Mouse (Mus musculus): ENCODE measurements around the gene Nr3c2.

Gene Nr3c2

GRCm38 (mm10) chr8:76899411-76900154 is at the start of gene Nr3c2:
Nr3c2 (plus strand) TSS chr8:76899442.
- peak; percentile 21 for DNase-seq (ENCODE audit: low read depth, low spot score)

DNA sequence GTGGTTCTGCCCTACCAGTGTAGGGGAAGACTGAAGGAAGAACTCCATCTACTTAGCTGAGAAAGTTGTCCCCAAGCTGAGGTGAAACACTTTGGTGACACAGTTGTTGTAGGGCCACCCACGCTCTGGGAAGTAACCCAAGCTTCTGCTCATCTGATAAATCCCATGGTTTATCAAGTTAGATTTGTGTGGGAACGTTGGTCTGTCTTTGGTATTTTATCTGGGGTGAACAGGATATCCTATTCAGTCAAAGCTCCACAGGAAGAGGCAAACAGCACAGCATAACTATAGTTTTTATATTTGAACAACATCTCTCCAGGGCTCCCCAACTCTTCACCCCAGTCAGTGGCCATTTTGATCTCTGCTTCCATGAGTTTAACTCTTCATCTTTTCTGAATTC is 40.7 kb upstream of the Nr3c2 start:
- no peak for DNase-seq (ENCODE audit: low read depth, low spot score)

- DNase-seq (ENCODE audit: low read depth, low spot score) = peak; percentile 8
These were observed 39.5 kb upstream of the Nr3c2 start for GRCm38 (mm10) chr8:76859709-76860108.

DNA sequence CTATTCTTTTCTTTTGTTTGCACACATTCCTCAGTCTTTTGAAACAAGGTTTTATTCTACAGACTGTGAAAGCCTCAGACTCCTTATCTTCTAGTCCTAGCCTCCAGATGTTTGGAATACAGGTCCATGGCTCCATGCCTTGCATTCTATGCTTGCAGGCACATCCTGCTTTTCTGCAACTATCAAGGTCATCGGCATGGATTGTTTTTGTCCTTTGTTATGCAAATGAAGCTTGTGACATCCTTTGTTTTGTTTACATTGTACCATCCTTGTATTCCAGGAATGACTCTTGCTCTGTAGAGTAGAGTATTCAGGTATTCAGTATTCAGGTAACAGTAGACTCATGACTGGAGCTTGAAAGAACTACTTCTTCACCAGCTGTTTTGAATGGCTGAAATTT is 36.2 kb upstream of the Nr3c2 start:
- DNase-seq (ENCODE audit: low read depth, low spot score) = peak; percentile 71

GRCm38 (mm10) chr8:76876809-76877208 is 22.4 kb upstream of the Nr3c2 start:
- DNase-seq (ENCODE audit: low read depth, low spot score) = no peak

GRCm38 (mm10) chr8:76897050-76897449 is 2.2 kb upstream of the Nr3c2 start:
- no peak for DNase-seq (ENCODE audit: low read depth, low spot score)

DNA sequence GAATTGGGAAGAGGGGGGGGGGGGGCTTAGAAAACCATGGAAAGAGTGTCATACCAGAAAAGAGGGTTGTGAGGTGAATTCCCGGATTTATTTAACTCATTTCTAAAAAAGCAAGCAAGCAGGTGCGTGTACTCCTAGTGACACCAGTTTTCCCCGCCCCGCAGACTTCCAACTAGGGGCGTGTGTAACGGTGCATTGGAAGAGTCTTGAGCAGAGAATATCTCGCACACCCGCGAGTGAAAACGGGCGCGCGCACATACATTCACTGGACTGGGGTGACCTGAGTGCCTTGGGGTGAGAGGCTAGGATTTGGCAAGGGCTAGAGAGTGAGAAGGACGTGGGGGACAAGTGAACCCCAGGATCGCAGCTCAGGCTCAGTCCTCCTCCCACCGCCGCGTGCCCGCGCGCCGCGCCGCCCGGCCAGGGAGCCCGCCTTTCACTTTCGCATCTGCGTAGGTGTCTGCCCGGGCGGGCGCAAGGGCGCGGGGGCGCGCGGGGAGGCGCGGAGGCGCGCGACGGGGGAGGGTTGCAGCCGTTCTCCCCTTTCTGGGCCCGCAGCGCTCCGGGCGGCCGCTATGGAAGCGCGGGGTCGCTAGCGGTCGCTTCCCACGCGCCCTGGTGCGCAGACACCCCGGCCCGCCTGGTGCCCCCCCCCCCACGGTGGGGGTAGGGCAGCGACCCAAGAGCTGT is 376 bp upstream of the Nr3c2 start:
- peak; percentile 55 for DNase-seq (ENCODE audit: low read depth, low spot score)

GRCm38 (mm10) chr8:76900155-76901141 is 1.2 kb downstream of the Nr3c2 start:
- peak; percentile 32 for DNase-seq (ENCODE audit: low read depth, low spot score)

DNA sequence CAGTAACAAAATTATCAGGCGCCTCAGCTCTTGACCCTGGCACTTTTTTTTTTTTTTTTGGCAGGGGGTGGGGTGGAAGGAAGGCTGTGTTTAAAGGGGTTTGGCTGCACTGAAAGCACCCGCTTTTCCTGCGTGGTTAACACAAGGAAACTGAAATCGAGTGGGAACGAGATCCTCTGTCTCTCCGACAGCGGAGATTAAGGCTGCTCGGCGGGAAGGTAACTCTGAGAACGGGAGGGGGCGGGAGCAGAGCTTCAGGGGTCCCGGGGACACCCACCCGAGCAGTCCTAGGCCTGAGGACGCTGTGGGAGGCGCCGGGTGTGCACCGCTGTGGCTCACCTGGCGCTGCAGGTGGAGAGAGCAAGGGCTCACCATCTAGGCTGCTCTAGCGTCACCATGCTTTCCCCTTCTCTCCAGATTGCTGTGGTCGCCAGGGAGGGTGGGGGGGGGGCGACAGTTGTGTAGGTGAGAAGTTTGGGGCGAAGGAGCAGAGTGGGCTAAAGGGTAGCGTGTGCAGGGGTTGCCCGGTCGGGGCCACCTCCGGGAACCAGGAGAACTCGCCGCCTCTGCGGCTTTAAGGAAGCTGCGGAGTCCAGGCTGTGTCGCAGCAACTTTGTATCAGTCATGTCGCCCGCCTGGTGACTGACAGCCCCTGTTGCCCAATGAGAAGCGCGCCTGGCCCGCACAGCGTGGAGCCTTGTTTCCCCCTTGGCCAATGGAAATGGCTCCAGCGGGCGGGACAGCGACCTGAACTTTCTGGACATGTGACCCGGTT is 2.4 kb downstream of the Nr3c2 start:
- DNase-seq (ENCODE audit: low read depth, low spot score) = peak; percentile 99

DNA sequence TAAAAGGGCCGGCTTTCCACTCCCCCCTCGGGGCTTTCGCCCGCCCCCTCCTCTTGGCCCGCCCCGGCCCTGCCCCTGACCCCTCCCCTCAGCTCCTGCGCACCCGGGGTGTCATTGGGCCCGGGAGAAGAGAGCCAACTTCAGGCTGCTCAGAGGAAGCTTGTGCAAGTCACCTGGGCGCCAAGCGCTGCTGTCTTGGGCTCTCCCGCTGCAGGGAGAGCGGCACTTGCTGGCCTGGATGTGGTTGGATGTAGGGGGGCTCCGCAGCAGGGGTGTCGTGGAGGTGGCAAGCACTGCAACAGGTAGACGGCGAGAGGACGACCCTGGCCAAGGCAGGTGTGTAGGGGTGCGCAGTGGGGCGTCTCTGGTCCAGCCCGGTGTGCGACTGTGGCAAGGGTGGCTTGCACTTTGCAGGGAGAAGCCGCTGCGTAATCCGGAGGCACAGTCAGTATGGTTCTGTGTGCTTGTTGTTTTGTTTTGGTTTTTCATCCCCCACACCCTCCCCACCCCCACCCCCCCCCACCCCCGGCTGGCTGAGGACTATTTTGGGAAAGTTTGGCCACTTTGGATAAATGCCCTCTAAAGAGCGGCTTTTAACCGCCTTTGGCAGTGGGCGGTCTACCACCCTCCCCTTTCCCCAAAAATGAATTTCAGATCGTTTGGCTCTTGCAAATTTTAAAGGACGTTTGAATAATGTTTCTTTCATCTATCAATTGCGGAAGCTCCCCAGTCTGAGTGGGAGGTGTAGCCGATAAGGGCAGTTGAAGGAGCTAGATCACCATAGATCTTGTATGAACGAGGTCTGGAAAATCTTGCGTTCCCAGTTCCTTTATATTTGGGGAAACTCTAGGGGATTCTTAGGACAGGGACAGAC is 3.2 kb downstream of the Nr3c2 start:
- no peak for DNase-seq (ENCODE audit: low read depth, low spot score)

GRCm38 (mm10) chr8:76911206-76911605 is 12.0 kb downstream of the Nr3c2 start:
- DNase-seq (ENCODE audit: low read depth, low spot score) = no peak

DNA sequence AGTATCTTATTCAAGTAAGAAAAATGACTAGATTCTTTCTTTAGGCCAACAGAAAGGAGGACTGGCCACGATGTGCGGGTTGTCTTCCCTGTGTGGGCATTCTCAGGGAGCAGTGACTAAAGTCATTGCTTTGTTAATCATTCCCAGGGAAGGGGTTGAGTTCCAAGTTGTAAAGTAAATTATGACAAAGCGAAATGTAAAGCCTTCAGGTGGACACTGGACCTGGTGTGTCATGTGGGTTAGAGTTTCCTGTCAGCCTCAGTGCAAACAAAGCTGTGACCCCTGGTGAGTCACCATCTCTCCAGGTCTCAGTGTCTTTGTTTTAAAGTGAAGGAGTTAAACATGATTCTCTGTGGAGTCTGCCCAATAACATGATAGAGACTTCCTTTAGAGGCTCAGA is 13.4 kb downstream of the Nr3c2 start:
- DNase-seq (ENCODE audit: low read depth, low spot score) = no peak

DNA sequence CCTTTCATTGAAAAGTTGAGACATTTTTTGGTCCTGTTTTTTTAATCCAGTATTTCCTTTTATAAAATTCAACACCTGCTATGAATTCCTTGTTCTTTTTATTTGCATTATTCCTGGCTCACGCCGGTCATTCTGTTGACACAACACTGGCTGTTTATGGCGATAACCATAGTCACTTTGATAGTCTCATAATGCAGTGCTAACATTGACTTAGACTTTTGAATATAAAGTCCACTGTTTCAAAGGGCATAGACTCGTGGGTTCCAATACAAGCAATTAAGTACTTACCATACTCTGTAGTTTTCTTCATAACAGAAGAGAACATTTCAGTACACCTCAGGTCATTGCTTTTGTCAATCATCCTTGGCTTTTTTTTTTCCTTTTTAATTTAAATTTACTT is 14.0 kb downstream of the Nr3c2 start:
- no peak for DNase-seq (ENCODE audit: low read depth, low spot score)

GRCm38 (mm10) chr8:76915260-76915659 is 16.0 kb downstream of the Nr3c2 start:
- DNase-seq (ENCODE audit: low read depth, low spot score) = no peak

DNA sequence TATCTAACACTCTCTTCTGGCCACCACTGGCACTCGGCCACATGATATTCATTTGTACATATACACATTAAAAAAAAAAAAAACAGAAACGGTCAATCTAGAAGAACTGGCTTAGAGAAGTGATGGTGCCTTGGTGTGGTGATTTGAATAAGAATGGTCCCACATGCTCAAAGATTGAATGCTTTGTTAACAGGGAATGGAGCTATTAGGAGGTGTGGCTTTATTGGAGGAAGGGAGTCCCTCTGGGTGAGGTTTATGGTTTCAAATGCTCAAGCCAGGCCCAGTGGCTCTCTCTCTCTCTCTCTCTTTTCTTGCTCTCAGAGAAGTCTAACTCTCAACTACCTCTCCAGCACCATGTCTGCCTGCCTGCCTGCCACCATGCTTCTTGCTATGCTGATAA is 20.3 kb downstream of the Nr3c2 start:
- peak; percentile 58 for DNase-seq (ENCODE audit: low read depth, low spot score)

DNA sequence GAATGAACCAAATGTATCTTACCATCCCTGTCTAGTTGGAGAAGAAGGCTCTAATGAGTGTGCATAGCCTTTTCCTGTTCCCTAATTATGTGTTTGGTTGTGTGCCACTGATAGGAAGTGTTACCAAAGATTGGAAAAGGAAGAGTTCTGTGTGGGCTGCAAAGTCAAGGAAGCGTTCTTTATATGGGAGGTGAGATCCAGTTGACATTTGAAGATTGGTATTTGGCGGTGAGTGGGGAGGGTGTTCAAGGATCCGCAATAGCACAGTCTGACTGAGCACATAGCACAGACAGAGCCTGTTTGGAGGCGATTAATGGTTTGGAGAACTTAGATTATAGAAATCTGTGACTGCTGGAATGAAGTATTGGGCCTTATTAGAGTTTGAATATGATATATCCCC is 24.9 kb downstream of the Nr3c2 start:
- no peak for DNase-seq (ENCODE audit: low read depth, low spot score)

DNA sequence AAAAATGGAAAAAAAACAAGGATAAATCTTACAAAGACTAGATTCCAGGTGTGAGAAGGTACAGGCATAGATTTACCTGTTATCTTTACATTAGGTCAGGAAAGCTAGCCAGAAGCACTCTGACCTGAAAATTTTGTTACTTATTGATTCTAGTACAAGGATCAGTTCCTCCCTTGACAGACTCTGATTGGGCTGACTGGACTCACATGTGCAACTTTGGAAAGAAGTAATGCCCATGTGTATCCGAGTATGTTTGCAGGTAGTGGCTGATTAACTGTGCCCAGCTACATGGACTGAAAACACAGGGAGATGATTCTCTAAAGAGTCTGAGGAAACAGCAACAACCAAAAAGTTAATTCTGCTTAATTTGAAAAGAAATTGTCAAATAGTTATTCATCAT is 29.1 kb downstream of the Nr3c2 start:
- DNase-seq (ENCODE audit: low read depth, low spot score) = no peak

DNA sequence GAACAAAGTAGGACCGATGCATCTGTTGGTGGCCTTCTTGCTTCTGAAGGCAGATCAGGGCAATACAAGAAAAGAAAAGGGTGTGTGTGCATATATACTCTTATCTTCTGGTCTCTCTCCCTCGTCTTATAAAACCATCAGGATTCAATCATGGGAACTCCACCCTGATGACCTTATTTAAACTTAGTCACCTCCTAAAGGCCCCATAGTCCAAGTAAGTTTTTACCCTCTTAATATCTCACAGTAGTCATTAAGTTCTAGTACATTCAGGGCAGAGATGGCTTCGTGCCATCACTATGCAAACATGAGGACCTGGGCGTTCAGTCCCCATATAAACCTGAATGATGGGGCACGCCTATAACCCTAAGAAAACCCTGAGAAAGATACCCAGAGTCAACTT is 29.6 kb downstream of the Nr3c2 start:
- no peak for DNase-seq (ENCODE audit: low read depth, low spot score)

DNA sequence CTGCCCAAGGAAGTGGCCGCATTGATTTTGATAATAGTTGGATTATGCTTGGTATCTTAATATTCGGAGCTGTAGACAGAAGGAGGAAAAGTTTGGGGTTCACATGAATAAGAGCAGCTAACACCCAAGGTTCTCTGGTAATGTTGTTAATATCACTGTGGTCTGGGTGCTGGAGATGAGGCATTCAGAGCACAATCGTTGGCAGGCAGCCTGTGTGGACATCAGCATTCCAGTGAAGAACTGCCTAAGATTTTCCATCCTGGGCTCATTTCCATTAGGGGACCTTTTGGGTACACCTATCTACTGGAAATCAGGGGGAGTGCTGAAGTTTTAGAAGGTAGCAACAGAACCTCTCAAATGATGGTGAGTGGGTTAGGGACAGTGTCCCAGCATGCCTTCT is 65.8 kb downstream of the Nr3c2 start:
- DNase-seq (ENCODE audit: low read depth, low spot score) = no peak

DNA sequence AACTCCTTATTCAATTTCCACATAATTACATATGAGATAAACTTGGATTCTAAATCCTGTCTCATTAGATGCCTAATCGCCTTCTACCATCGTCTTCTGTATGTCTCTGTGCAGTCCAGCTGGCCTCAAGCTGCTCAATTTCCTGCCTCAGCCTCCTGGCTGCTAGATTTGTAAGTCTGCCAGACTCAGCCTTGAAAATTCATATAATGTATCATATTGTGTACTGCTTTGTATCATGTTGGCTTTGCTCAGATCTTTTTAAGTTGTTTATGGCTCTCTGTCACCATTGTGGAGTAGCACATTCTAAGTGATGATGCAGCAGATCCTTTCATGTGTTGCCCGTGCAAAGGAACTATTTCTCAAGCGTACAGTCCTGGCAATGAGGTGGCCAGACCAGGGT is 71.9 kb downstream of the Nr3c2 start:
- DNase-seq (ENCODE audit: low read depth, low spot score) = no peak

Measured in ES-CJ7 (cell line).